Mouse (Mus musculus) lung, postnatal 4 days (tissue): ENCODE measurements around the gene Pafah1b3.
A peak's percentile ranks its signal among the peaks of the same experiment; 100 is the strongest.

Source experiments
- DNase-seq, 2 experiments: peaks; one replicate each; pipeline ENCODE4 v3.0.0; 2021

Pafah1b3 gene

DNA sequence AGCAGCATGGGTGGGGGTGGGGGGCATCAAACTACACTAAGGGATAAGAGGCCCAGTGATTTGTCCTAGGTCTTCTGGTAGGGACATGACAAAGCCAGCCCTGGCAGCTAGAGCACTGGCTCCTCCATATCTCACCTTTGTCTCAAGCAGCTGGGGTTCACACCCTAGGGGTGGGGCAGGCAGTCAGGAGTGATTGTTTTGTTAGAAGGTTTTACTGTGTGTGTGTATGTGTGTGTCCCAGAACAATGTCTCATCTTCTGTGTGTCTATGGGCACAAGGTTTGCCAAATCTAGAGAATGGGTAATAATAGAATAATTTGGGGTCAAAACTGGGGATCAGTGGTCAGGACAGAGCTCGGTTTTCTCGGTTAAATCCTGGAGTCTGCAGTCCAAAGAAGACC is 7.7 kb upstream of the Pafah1b3 start:
- no peak for DNase-seq

DNA sequence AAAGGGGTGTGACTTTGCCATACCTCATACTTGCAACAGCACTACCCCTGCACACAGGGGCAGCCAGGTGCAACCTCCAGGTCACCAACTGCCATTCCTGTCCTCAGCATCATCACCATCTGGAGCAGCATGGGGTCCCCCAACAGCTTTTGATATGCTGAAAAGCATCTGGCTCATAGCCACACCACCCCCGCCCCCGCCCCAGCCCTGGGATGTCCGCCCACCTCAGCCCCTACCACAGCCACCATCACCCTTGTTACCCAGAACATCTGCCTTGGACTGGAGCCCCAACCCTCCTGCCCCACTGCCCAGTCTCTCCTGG is 5.9 kb upstream of the Pafah1b3 start:
- no peak for DNase-seq

DNA sequence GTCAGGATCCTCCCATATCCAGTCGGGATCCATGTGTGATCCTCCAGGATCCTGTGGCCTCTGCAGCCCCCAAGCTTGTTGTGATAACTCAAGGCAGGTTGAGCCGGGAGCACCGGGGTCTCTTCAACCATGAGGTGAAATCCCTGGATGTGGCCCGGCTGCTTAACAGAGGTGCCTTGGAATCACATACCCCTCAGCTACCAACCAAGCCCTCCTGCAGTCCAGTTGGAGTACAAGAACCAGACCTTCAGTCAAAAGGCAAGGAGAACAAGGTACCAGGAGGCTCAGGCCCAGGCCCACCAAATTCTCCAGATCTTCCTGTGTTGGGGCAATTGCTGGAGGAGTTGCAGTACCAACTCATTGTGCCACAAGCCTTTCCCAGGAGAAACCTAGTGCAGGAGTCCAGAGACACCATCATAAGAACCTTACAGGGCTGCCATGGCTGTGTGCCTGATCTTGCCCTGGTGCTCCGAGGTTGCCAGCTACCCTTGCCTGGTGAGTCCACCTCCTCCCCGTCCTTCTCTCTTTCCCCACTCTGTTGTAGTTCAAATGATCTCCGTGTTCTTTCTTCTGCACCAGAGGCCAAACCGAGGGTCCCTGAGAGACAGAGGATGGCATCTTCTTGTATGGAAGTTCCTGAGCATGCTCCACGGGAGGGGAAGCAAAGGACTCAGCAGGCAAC is 5.4 kb upstream of the Pafah1b3 start:
- DNase-seq = no peak

DNA sequence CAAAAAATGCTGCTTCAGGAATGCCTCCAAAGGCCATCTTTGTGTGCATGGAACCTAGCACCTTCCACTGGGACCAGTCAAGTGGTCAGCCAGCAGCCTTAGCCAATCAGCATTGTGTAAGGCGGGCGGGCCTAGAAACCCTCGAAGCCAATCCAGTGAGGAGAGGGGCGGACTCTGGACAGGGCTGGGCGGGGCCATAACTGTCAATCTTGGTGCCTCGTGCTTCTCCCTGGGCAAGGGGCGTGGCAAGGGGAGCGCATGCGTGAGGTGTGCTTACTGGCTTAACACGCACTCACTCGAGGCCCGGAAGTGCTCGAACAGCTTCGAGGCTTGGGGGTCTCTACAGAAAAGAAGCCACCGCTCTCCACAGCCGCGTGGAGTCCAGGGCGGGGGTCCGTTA is 3.3 kb upstream of the Pafah1b3 start, which contains the start of gene Prr19:
Prr19 (plus strand) TSS at position 349 of the 400 bp plus-strand sequence.
- DNase-seq = peak in 1 of 2 experiments; percentile 55

DNA sequence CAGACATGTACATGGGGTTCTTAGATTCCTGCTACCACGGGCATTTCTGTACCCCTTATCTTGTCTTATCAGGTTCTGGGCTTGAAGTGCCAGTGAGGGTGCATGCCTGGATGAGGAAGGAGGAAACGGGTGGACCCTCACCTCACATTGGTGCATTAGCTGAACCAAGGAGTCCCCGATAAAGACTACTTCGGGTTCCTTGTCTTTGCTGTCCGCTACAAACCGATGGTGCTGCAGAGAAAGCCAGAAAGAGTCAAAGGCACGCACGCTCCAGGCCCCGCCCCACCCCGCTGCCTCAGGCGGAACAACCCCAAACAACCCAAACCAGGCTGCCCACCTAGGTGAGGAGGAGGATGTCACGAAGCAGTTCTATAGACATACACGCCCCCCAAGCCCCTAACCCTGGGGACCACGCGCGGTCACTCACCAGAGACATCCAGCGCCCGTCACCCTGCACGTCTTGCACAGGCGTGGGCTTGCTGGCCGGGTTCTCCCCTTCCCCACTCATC is 787 bp downstream of the Pafah1b3 start:
- DNase-seq = peak in 1 of 2 experiments; percentile 56

DNA sequence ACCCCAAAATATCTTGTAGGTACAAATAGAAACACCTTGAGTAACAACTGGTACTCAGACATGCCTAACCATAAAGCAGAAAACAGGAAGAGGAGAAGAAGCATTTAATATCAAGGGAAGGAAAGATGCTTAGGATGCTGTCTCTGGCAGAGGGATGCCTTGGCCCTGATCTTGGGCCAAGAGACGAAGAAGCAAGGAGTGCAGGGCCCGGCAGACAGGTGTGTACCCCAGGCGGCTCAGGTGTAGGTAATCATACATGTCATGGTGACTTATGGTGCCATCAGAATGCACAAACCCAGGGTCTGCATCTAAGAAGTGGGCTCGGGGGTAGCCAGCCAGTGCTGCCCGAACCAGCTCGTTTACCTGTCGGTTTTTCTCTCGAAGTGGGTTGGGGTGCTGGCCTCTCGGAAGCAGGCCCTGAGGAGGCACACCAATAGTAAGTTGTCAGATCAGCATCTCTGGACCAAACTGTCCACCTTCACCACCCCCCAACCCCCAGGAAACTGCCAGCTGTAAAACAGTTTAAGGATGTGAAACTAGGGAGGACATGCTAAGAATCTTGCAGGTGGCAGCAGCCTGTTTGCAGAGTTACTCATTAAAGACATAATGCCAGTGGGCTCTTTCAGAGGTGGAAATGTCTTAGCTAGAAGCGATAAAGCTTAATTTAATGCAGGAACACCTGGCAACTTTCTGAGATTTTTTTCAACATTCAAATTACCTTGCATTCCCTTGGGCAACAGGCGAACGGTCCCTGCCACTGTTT is 2.6 kb downstream of the Pafah1b3 start:
- no peak for DNase-seq

DNA sequence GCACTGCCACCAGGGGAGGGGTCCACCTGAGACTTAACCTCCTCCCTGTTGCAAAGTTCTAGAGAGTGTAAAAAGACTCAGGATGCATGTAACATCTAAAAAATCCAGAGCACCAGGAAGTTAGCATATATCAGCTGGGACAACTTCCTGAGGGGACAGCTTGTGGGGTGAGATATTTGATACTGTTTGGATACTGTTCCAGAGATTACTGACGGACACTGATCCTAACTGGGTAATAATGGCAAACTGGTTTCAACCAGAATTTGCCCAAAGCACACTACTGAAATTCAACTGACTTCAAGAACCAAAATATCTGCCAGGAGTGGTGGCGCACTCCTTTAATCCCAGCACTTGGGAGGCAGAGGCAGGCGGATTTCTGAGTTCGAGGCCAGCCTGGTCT is 3.3 kb downstream of the Pafah1b3 start:
- no peak for DNase-seq

DNA sequence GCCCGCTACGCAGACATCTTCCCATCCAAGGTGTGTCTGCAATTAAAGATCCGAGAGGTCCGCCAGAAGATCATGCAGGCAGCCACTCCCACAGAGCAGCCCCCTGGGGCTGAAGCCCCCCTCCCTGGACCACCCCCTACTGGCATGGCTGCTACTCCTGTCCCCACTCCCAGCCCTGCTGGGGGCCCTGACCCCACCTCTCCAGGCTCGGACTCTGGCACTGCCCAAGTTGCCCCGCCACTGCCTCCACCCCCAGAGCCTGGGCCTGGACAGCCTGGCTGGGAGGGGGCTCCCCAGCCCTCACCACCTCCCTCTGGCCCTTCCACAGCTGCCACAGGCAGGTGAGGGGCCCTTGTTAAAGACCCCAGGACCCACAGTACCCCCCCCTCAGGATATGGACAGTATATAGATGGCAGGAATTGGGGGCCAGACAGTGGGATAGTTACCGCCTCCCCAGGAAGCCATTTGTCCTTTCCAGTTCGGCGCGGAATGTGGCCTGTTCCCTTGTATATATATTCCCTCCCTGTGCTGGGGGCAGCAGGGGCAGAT is 4.5 kb downstream of the Pafah1b3 start:
- DNase-seq = no peak

DNA sequence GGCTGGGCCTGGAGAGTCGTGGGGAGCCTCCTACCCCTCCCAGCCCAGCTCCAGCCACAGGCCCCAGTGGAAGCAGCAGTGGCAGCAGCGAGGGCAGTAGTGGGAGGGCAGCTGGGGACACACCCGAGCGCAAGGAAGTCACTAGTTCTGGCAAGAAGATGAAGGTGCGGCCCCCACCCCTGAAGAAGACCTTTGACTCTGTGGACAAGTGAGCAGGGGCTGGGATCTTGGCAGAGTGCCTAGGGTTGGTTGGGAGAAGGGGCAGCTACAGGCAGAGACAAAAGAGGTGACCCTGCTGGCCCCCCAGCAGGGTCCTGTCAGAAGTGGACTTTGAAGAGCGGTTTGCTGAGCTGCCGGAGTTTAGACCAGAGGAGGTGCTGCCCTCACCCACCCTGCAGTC is 5.7 kb downstream of the Pafah1b3 start:
- DNase-seq = no peak

DNA sequence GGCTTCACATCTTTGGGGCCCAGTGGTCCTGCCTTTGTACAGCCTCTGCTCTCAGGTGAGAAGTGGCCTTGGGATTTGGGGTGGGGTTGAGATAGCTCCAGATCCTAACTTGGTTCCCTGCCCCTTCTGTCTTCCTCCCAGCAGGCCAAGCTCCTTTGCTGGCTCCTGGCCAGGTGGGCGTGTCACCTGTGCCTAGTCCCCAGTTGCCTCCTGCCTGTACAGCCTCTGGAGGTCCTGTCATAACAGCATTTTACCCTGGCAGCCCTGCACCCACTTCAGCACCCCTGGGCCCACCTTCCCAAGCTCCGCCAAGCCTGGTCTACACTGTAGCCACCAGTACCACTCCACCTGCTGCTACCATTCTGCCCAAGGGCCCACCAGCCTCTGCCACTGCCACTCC is 6.9 kb downstream of the Pafah1b3 start:
- DNase-seq = peak; percentile 58 to 70

DNA sequence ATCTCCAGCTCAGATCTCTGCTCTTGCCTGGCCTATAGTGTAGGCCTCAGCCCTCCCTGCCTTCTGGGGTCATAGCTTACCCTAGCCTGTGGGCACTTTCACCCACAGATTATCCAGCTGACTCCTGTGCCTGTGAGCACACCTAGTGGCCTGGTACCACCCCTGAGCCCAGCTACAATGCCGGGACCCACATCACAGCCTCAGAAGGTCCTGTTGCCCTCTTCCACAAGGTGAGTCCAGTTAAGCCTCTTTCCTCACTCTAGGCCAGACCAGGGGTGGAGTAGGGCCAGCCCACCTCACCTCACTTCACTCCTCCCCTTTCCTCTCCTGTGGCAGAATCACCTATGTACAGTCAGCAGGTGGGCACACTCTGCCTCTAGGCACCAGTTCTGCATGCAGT is 7.3 kb downstream of the Pafah1b3 start:
- DNase-seq = no peak

DNA sequence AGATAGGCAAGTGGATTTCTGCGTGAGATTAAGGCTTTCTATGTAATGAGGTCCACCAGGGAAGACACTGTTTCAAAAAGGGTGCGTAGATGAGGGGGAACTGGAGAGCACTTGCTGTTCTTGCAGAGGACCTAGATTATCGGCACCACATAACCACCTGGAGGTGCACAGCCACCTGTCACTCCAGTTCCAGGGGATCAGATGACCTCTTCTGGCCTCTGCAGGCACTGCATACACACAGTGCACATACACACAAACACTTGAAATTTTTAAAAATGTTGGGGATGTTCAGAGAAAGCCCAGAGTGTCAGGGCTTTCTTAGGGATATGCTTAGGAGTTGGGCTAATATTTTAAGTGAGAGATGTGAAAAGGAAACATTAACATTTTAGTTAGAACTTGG is 7.9 kb downstream of the Pafah1b3 start:
- no peak for DNase-seq

DNA sequence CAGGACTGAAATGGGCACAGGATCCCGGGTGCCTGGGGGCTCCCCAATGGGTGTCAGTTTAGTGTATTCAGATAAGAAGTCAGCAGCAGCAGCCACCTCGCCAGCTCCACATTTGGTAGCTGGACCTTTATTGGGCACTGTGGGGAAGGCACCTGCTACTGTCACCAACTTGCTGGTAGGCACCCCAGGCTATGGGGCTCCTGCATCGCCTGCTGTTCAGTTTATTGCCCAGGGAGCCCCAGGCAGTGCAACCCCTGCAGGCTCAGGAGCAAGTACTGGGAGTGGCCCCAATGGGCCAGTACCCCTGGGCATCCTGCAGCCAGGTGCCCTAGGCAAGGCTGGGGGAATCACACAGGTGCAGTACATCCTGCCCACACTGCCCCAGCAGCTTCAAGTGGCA is 9.1 kb downstream of the Pafah1b3 start:
- no peak for DNase-seq

DNA sequence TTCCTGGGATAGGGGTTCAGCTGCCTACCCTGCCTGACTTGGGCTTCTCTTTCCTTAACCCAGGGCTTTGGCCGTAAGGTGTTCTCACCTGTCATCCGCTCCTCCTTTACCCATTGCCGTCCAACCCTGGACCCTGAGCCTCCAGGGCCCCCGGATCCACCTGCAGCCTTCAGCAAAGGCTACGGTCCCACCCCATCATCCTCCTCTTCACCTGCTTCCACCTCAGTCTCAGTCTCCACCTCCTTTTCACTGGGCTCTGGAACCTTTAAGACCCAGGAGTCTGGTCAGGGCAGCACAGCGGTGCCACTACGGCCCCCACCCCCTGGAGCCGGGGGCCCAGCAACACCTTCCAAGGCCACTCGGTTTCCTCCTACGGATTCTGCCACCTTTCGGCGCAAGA is 9.8 kb downstream of the Pafah1b3 start:
- no peak for DNase-seq

DNA sequence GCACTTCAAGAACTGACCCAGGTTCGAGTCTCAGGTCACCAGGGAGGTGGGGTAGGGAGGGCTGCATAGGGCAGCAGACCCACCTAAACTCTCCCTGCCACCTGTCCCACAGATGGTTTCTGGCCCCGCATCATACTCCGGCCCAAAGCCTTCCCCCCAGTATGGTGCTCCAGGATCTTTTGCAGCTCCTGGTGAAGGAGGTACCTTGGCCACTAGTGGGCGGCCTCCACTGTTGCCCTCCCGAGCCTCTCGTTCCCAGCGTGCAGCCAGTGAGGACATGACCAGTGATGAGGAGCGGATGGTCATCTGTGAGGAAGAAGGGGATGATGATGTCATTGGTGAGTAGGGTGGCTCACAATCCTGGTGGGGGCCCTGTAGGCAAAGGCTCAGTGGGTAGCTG is 10.8 kb downstream of the Pafah1b3 start:
- no peak for DNase-seq

DNA sequence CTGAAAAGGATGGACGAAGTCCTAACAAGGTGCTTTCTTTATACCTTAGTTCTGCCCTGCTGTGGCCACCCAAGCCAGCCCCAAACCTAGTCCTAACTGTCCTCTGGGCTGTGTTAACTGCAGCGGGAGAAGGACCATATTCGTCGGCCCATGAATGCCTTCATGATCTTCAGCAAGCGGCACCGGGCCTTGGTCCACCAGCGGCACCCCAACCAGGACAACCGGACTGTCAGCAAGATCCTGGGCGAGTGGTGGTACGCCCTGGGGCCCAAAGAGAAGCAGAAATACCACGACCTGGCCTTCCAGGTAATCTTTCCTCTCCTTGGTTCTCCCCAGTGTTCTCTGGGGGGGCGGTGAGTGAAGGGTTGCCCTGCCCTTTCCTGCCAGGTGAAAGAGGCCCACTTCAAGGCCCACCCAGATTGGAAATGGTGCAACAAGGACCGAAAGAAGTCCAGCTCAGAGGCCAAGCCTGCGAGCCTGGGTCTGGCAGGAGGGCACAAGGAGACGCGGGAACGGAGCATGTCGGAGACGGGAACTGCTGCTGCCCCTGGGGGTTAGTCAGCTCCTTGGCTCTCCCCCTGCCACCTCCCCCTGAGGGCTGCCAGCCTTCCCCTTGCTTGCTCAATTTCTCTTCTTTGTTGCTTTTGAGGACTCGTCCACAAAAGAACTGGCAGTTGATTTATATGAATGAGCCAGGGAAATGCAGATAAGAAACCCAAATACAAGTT is 12.1 kb downstream of the Pafah1b3 start:
- no peak for DNase-seq

DNA sequence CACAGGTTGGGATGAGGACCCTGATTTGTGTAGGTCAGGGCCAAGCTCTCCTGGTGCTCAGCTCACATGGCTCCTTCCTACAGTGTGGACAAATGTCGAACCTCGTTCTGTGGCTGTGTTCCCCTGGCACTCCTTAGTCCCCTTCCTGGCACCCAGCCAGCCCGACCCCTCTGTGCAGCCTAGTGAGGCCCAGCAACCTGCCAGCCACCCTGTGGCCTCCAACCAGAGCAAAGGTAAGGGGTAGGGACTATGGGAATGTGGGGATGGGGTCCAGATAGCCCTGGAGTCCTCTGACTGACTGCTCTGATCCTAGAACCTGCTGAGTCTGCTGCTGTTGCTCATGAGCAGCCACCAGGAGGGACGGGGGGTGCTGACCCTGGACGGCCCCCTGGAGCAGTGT is 13.0 kb downstream of the Pafah1b3 start:
- DNase-seq = peak in 1 of 2 experiments; percentile 37

DNA sequence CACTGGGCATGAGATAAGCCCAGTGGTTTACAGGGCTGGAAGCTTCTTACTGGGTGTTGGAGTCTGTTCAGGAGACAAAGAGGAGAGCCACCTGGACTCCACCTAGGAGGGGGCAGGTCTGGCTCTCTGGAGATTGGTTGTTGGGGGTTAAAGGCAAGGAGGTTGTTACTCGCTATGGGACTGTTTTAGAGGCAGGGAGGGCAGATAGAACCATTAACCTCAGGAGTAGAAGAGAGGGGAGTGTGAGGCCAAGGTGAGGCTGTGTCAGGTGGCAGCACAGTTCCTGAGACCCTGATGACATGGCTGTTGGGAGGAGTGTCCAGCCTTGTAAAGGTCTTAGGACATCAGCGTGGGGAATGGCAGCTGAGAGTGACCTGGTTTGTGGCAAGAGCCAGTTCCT is 13.6 kb downstream of the Pafah1b3 start:
- DNase-seq = no peak

DNA sequence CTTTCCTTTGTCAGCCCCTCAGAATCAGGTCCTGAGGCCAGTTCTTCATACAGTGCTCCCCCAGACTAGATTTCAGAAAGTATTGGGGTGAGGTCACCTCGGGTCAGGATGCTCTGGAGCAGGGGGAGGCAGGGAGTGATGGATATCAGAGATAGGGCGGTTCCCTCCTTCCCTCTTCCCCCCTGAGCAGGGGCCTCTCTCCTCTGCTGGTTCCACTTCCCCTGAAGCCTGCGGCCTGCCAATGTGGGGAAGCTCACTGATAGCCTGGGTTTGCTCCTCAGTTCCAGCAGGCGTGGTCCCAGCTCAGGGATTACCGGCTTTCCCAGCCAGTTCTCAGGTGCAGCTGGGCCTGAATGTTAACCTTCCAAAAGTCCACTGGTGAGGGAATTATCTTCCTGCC is 14.1 kb downstream of the Pafah1b3 start:
- peak in 1 of 2 experiments; percentile 40 for DNase-seq

DNA sequence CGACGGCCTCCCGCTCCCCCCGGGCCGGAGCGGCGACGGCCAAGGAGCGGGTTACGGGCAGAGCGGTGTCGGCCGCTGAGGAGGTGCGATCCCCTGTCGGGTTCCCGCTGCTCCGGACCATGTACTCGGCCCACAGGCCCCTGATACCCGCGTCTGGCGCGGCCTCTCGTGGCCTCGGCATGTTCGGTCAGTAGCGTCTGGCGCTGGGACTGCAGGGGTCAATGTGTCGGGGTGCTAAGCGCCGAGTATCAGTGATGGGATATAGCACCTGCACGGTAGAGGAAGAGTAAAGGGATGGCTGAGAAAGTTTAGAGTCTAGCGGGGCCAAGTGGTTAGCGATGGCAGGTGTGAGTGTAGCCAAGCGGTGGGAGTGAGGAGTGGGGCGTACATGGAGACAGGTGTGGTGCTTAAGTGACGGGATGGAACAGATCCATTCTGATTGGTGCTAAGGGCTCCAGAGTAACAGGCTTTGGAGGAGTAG is 15.0 kb downstream of the Pafah1b3 start:
- peak; percentile 65 to 74 for DNase-seq

DNA sequence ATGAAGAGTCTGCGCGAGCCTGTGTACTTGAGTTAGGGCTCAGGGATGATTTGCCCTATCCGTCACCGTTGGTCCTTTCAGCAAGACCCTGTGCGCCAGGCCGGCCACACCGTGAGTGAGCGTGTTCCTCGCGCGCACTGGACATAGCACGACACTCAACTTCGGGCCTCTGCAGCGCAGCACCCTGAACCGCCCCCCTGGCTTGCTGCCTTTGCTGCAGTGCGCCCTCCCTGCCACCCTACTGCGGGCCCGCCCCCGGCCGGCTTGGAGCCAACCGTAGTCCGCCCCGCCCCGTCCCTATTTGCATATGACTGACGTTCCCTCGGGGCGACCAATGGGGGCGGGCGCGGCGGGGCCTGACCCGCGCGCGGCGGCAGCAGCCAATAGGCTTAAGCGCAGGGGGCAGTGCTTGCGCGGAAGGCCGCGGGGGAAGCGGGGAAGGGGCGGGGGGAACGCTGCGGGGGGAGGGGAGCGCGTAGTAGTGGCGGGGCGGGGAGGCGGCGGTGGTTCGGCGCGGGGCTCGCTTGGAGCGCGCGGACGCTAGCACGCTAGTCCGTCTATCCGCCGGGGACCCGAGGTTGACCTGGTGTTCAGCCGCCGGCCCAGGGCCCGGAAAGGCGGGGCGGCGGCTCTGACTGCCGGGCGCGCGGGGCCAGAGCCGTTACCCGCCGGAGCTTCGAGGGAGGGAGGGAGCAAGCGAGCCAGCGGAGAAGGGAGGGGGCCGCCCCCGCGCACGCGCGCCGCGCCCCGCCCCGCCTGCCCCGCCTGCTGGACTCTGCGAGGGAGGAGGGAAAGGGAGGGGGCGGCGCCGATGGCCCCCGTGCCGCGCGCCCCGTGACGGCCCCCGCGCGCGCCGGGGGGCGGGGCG is 15.8 kb downstream of the Pafah1b3 start:
- peak; percentile 99 for DNase-seq

DNA sequence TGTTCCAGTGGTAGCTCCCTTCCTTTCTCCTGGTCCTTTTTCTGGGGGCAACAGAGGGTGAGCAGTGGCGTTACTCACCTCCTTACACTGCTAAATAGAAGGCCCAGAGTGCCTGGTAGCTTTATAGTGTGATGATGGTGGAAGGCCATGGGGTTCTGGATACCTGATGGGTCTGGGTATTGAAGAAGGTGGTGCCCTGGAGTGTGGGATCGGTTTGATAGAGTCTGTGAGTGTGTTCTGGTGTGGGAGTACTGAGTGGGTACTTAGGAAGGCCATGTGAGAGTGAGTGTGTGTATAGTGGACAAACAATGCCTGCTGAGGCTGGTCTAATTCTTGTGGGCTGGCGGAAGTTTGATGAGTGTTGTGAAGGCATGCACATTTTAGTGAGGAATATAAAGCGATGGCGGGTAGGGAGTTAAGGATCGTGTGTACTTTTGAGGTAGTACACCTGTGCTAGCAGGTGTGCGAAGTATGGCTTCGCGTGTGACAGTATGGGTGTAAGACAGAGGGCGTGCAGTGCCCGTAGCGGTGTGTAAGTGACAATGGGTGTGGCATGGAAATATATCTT is 16.5 kb downstream of the Pafah1b3 start:
- peak in 1 of 2 experiments; percentile 18 for DNase-seq
